ENCODE assay signal across 10 mouse cellular contexts in the genomic region with DNA sequence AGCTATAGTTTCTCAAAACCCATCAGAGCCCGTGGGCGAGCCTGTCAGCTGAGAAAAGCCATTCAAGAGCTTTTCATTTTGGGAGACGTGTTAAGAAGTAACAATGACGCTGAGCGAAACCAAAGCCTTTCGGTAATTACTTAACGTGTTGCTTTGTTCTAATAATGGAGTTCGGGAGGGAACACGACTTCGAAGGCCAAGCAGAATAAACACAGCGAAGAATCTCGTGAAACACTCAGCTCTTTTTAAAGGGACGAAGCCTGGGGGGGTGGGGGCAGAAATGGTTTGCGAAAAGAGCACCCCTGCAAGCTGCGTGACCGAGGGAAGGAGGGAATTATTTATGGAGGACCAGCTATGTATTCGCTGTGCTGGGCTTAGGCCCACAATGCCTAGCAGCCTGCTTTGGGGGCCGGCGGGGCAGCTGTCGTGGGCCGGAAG. TPM values are rescaled to one million over a fixed set of nuclear protein-coding genes. Genes with fewer than 3 reads are reported as not detected.
A peak's percentile ranks its signal among the peaks of the same experiment; 100 is the strongest.
DNase-seq lines count a peak whose midpoint lies in the region; ATAC-seq lines count a peak whose summit lies in the region.
"Had no signal": no experiment of that assay in that cellular context is flagged by ENCODE, and none has a peak within 500 bp of the region (broad histone marks: within the 10 kb centered on the region; RNA-seq: fewer than 3 reads in every experiment).

No protein-coding gene starts in this region.

- no peaks in the 10 kb centered on the region for H3K36me3 ChIP-seq in embryonic facial prominence, embryonic 11.5 days (replicated peaks; ENCODE audit: control insufficient read depth, insufficient read depth, low read depth, low read length)
- H3K36me3 ChIP-seq in embryonic facial prominence, embryonic 10.5 days (replicated peaks), result no peaks in the 10 kb centered on the region
- H3K36me3 ChIP-seq in hindbrain, embryonic 11.5 days (ENCODE audit: control insufficient read depth, insufficient read depth, low read length), result no peaks in the 10 kb centered on the region
- H3K36me3 ChIP-seq in midbrain, embryonic 16.5 days (ENCODE audit: control insufficient read depth, insufficient read depth, low read length), result no peaks in the 10 kb centered on the region
- H3K36me3 ChIP-seq in limb, embryonic 10.5 days, result no peaks in the 10 kb centered on the region
- H3K36me3 ChIP-seq: G1E had no signal

- H3K27me3 ChIP-seq in embryonic facial prominence, embryonic 11.5 days (ENCODE audit: control insufficient read depth, insufficient read depth, low read length), result no peaks in the 10 kb centered on the region
- H3K27me3 ChIP-seq in embryonic facial prominence, embryonic 10.5 days (replicated peaks; ENCODE audit: low read depth, poor library complexity, severe bottlenecking), result no peaks in the 10 kb centered on the region
- no peaks in the 10 kb centered on the region for H3K27me3 ChIP-seq in hindbrain, embryonic 11.5 days (ENCODE audit: control insufficient read depth, insufficient read depth, low read length)
- no peaks in the 10 kb centered on the region for H3K27me3 ChIP-seq in midbrain, embryonic 16.5 days (ENCODE audit: control insufficient read depth, insufficient read depth, low read depth, low read length)
- no peaks in the 10 kb centered on the region for H3K27me3 ChIP-seq in limb, embryonic 10.5 days (ENCODE audit: low read depth, poor library complexity, severe bottlenecking)

- no peak for ATAC-seq in embryonic facial prominence, embryonic 11.5 days (replicated peaks; ENCODE audit: insufficient number of reproducible peaks, low FRiP score, low TSS enrichment, low read depth)
- no peak for ATAC-seq in hindbrain, embryonic 11.5 days (ENCODE audit: low FRiP score)
- peak; percentile 44; the same call in 1 of the 2 replicates for ATAC-seq in midbrain, embryonic 16.5 days

- no peaks in the 10 kb centered on the region for H3K4me1 ChIP-seq in embryonic facial prominence, embryonic 11.5 days (ENCODE audit: control insufficient read depth, insufficient read depth, low read length)
- no peaks in the 10 kb centered on the region for H3K4me1 ChIP-seq in embryonic facial prominence, embryonic 10.5 days
- H3K4me1 ChIP-seq in hindbrain, embryonic 11.5 days (replicated peaks; ENCODE audit: control insufficient read depth, insufficient read depth, low read length), result no peaks in the 10 kb centered on the region
- peaks cover 2% of the 10 kb centered on the region; the same call in 1 of the 2 replicates for H3K4me1 ChIP-seq in midbrain, embryonic 16.5 days (ENCODE audit: control insufficient read depth, insufficient read depth, low read length)
- no peaks in the 10 kb centered on the region for H3K4me1 ChIP-seq in limb, embryonic 10.5 days

- H3K9me3 ChIP-seq in embryonic facial prominence, embryonic 11.5 days (replicated peaks; ENCODE audit: control insufficient read depth, low read length), result no peaks in the 10 kb centered on the region
- no peaks in the 10 kb centered on the region for H3K9me3 ChIP-seq in embryonic facial prominence, embryonic 10.5 days
- no peaks in the 10 kb centered on the region for H3K9me3 ChIP-seq in hindbrain, embryonic 11.5 days (ENCODE audit: control insufficient read depth, low read length)
- H3K9me3 ChIP-seq in midbrain, embryonic 16.5 days (replicated peaks; ENCODE audit: control insufficient read depth, low read length, poor library complexity, severe bottlenecking), result no peaks in the 10 kb centered on the region
- H3K9me3 ChIP-seq in limb, embryonic 10.5 days (replicated peaks), result no peaks in the 10 kb centered on the region
- H3K9me3 ChIP-seq: G1E had no signal

- no peak overlapping the region for H3K4me2 ChIP-seq in embryonic facial prominence, embryonic 11.5 days (ENCODE audit: low read depth, low read length)
- no peak overlapping the region for H3K4me2 ChIP-seq in hindbrain, embryonic 11.5 days (replicated peaks; ENCODE audit: low read depth, low read length)
- H3K4me2 ChIP-seq in midbrain, embryonic 16.5 days (ENCODE audit: low read length), result peak overlapping the region; percentile 28; the same call in 1 of the 2 replicates

- no peak overlapping the region for H3K4me3 ChIP-seq in embryonic facial prominence, embryonic 11.5 days (ENCODE audit: low read depth, low read length)
- H3K4me3 ChIP-seq in embryonic facial prominence, embryonic 10.5 days, result no peak overlapping the region
- H3K4me3 ChIP-seq in hindbrain, embryonic 11.5 days (ENCODE audit: low read depth, low read length), result no peak overlapping the region
- no peak overlapping the region for H3K4me3 ChIP-seq in midbrain, embryonic 16.5 days (ENCODE audit: low read depth, low read length)
- H3K4me3 ChIP-seq in limb, embryonic 10.5 days, result no peak overlapping the region

- peak; percentile 6 for DNase-seq in embryonic facial prominence, embryonic 11.5 days (ENCODE audit: low spot score)
- DNase-seq in embryonic facial prominence, embryonic 10.5 days (ENCODE audit: low spot score), result no peak
- peak; percentile 76 for DNase-seq in brain, adult 2 months (ENCODE audit: low read depth, low spot score)
- peak; percentile 18 for DNase-seq in hindbrain, embryonic 11.5 days (ENCODE audit: low spot score)
- DNase-seq in urinary bladder, postnatal 10 days (ENCODE audit: low spot score), result no peak
- no peak for DNase-seq in liver
- DNase-seq in limb, embryonic 10.5 days (ENCODE audit: low spot score), result no peak
- DNase-seq: kidney, postnatal 4 days had no signal

- H3K27ac ChIP-seq in embryonic facial prominence, embryonic 11.5 days (replicated peaks; ENCODE audit: low read depth, low read length), result no peak overlapping the region
- no peak overlapping the region for H3K27ac ChIP-seq in embryonic facial prominence, embryonic 10.5 days (replicated peaks)
- H3K27ac ChIP-seq in hindbrain, embryonic 11.5 days (ENCODE audit: low read depth, low read length), result no peak overlapping the region
- no peak overlapping the region; the same call in 1 of the 2 replicates for H3K27ac ChIP-seq in midbrain, embryonic 16.5 days (ENCODE audit: low read length)
- H3K27ac ChIP-seq in limb, embryonic 10.5 days, result no peak overlapping the region

- H3K9ac ChIP-seq in embryonic facial prominence, embryonic 11.5 days (replicated peaks; ENCODE audit: low read length), result no peak overlapping the region
- no peak overlapping the region for H3K9ac ChIP-seq in hindbrain, embryonic 11.5 days (ENCODE audit: low read depth, low read length)
- H3K9ac ChIP-seq in midbrain, embryonic 16.5 days (ENCODE audit: low read depth, low read length), result peak overlapping the region; percentile 25; the same call in 1 of the 2 replicates

- WGBS in embryonic facial prominence, embryonic 11.5 days, result 73% methylated on average over 21 of the region's 21 CpGs
- WGBS in embryonic facial prominence, embryonic 10.5 days, result 73% methylated on average over 21 of the region's 21 CpGs
- WGBS in hindbrain, embryonic 11.5 days, result 66% methylated on average over 21 of the region's 21 CpGs
- WGBS in midbrain, embryonic 16.5 days, result 38% methylated on average over 21 of the region's 21 CpGs
- 86% methylated on average over 21 of the region's 21 CpGs for WGBS in limb, embryonic 10.5 days

RNA-seq across cellular contexts. Expression of gene Sh3rf3, which starts 12.1 kb away (rescaled TPM):
- polyA plus RNA-seq in embryonic facial prominence, embryonic 11.5 days (2014; fragmentation: Nextera tagmentation; extraction: Ambion mirVana), result 0.98 and 1.2 TPM in 2 replicates
- 0.39 and 0.93 TPM in 2 replicates for polyA plus RNA-seq in embryonic facial prominence, embryonic 10.5 days (2016; fragmentation: Nextera tagmentation; extraction: Ambion mirVana)
- polyA plus RNA-seq in hindbrain, embryonic 11.5 days (2014; fragmentation: Nextera tagmentation; extraction: Ambion mirVana), result 1.0 and 1.5 TPM in 2 replicates
- 3.1 and 3.2 TPM in 2 replicates for polyA plus RNA-seq in midbrain, embryonic 16.5 days (2015; fragmentation: Nextera tagmentation; extraction: Ambion mirVana)
- polyA plus RNA-seq in limb, embryonic 10.5 days (2016; fragmentation: Nextera tagmentation; extraction: Ambion mirVana), result 0.14 and 0.24 TPM in 2 replicates
- polyA plus RNA-seq: G1E had no signal

Comparison
In these comparisons a context has a peak if more than half of its experiments do, and no peak if none do; other contexts are left out.
1. DNase-seq: peak in embryonic facial prominence, embryonic 11.5 days (single experiment), brain, adult 2 months (single experiment) and hindbrain, embryonic 11.5 days (single experiment); none in embryonic facial prominence, embryonic 10.5 days (single experiment), urinary bladder, postnatal 10 days (single experiment), liver (single experiment) and limb, embryonic 10.5 days (single experiment).